Comparison of ENCODE assay signal across 14 mouse cellular contexts in genomic region chr8:116772727-116773126, GRCm38 (mm10). TPM values are rescaled to one million over a fixed set of nuclear protein-coding genes. Genes with fewer than 3 reads are reported as not detected.
A peak's percentile ranks its signal among the peaks of the same experiment; 100 is the strongest.
DNase-seq lines count a peak whose midpoint lies in the region.
"Had no signal": no experiment of that assay in that cellular context is flagged by ENCODE, and none has a peak within 500 bp of the region (broad histone marks: within the 10 kb centered on the region; RNA-seq: fewer than 3 reads in every experiment).

No protein-coding gene starts in this region.

- DNase-seq in heart, adult 11 months = peak; percentile 33
- no peak for DNase-seq in heart, adult 9 months (ENCODE audit: low spot score in 2 of 2)
- peak; percentile 10 for DNase-seq in R1 (ENCODE audit: low read depth, low spot score)
- DNase-seq in kidney, adult 9 months = peak; percentile 9
- DNase-seq in kidney, postnatal 25 days = peak; percentile 6 to 38
- no peak for DNase-seq in layer of hippocampus, adult 9-11 months
- DNase-seq in adrenal gland, postnatal 10 days = no peak
- DNase-seq in layer of hippocampus, postnatal 10 days (ENCODE audit: low spot score in 2 of 2) = no peak
- DNase-seq: adrenal gland, adult 2 months; cerebellum, adult 8-10 months; heart, postnatal 14 days; liver; lung, adult 2 months; right cerebral cortex, postnatal 25 days had no signal

RNA-seq across cellular contexts. Expression of gene Cdyl2, which starts 39.9 kb away (rescaled TPM):
- 1 to 10 TPM; 7.8 to 7.9 TPM for total RNA-seq in adrenal gland, postnatal 10 days (2021)
- total RNA-seq in layer of hippocampus, postnatal 10 days (2021) = 10 to 100 TPM; 11.9 to 12.7 TPM

Comparison
In these comparisons a context has a peak if more than half of its experiments do, and no peak if none do; other contexts are left out.
1. DNase-seq: peak in heart, adult 11 months (single experiment), R1 (single experiment), kidney, adult 9 months (single experiment) and kidney, postnatal 25 days (2 of 2); none in heart, adult 9 months (0 of 2), layer of hippocampus, adult 9-11 months (single experiment), adrenal gland, postnatal 10 days (single experiment) and layer of hippocampus, postnatal 10 days (0 of 2).